Mouse (Mus musculus) T-helper 1 cell (primary cell): ENCODE measurements around the gene Mxra7.

Experiments used
- in situ Hi-C: fragments of 300-600 bp; cut with MboI, MseI; formaldehyde crosslinking; loops from one replicate; pipeline ENCODE4 v1.15.1; 2025; ENCODE audit warnings: high pct_unique_total_duplicates

Gene Mxra7

DNA sequence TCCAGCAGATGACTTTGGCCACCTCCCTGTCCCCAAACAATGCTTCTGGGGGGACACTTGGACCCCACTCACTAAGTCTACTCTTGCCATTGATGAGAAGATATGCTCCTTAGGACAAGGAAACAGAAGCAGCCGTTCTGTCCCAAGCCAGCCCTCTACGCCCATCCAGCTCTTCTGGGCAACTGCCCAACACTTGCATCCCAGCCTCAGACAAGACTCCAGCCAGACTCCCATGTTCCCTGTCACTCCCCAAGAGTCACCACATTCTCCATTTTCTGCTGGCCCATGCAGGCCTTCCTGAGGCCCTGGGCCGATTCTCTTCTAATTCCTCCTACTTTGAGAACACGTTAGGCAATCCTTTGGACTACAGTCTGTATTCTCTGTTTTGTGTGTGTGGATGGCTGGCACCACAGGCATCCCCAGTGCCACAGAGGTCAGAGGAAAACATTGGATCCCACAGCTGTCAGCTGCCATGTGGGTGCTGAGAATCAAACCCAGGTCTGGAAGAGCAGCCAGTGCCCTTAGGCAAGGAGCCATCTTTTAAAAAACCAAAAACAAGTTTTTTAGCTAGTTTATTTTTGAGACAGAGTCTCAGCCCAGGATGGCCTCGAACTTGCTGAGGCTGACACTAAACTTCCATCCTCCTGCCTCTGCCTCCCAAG, 7.8 kb downstream of the Mxra7 start:
- in situ Hi-C loops = no loop called here

DNA sequence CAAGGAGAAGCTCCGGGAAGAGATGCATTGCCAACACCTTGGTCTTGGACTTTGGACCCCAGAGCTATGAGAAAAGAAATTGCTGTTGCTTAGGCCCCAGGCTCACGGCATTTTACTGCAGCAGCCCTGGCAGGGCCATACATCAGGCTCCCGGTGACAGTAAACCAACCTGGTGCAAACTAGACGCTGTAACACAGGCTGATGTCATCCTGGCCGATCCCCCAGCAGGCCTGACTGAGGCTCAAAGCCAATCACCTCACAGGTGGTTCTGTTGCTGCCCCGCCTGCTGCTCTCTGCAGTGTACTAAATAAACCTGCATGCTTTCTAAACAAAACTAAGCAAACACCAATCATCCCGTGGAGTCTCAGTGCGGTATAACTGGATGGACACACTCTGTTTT, 9.1 kb downstream of the Mxra7 start:
- in situ Hi-C loops = no loop called here

DNA sequence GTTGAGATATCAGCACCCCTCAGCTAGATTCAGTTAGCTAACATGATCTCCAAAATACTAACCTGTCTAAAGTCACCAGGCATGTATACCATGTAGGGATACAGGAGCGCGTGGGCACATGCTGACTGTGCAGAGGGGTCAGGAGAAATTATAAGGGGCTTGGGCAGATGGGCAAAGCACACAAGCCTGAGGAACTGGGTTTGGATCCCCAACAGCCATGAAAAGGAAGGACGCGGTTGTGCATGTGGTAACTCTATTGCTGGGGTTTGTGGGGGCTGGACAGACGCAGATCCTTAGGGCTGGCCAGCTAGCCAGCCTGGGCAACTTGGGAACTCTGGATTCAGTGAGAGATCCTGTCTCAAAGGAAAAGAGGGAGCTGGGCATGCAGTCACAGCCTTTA, 10.3 kb downstream of the Mxra7 start:
- in situ Hi-C loops = no loop called here

DNA sequence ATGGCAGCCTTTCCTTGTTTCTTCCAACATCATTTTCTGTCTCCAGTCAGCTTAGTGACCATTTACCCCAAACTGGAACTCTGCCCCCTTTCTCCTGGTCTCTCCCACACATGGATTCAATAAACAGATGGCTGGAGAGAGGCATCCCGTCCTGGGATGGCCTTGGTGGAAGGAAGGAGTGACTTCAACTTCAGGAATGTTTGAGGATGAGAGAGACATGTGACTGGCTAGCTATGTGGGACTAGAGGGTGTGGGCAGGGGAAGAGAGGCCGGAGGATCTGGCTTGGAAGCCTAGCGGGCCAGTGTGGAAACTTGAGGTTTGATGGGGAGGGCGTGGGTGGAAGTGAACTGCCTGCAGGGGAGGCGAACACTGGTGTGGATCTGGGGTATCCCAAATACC, 11.1 kb downstream of the Mxra7 start:
- in situ Hi-C loops = no loop called here

DNA sequence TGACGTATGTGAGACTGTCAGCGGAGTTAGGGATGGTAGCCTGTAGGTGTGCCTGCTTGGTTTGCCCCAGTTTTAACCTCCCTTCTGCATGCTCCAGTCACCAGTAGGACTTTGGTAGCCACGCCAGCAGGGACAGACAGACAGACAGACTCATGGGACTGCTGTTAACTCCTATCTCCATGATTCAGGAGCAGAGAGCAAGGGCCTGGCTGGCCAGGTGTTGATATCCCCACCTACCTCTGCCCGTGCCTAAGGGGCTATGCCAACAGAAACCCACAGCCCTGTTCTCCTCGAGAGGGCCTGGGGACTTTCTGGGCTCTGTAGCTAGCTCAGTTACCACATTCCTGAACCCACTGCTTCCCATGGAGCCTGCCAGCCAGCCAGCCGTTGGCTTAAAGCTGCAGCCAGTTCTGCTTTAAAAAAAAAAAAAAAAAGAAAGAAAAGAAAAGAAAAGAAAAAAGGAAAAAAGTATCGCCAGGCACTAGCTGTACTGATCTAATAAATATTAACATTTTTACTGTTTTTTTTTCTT, 12.9 kb downstream of the Mxra7 start:
- in situ Hi-C loops = no loop called here

DNA sequence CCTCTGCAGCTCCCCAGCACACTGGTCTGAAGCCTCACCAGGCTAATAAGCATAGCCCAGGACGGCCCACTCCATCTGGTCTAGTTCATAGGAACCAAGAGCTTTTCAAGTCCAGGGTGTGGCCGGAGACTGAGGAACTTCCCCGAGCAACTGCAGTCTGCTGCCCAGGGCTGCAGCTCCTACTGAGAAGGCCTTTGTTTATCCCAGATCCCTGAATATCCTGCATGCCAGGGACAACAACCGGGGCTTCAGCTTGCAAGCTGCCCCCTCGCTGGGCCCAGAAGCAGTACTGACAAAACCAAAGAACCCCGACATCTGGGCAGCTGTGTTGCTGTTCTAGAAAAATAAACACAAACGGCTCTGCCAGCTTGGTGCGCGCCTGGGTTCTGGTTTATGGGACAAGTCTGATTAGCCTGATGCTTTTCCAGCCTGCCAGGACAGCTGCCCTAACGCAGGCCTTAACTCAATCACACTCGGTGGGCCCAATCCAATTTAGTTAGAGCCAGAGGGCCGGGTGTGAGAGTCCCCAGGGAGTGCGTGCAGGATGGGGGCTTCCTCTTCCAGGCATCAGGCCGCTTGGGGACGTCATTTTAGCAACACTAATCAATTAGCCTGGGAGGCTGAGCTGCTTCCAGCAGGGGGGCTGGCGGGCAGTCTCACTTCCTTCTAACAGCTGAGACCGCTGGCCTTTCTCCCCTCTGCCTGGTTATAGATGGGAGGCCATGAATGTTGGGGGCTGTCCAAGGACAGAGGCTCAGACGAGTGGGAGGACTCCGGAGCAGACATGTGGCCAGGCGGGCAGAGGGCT, 13.6 kb downstream of the Mxra7 start:
- in situ Hi-C loops = no loop called here

DNA sequence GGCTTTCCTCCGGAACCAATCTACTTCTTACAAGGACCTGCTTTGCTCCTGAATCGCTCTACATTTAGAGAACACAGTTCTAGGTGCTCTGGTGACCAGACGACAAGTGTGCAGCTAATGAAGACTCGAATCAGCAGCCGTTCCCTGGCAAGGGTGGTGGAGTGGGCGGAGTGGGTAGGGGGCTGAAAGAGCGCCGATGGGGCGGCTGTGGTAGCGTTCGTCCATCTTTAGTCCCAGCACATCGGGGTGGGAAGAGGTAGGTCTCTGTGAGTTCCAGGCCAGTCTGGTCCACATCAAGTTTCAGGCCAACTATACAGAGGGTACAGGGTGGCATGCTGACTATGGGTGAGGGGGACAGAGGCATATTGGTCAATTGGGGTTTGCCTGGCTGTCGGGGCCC, 14.2 kb downstream of the Mxra7 start:
- in situ Hi-C loops = no loop called here

DNA sequence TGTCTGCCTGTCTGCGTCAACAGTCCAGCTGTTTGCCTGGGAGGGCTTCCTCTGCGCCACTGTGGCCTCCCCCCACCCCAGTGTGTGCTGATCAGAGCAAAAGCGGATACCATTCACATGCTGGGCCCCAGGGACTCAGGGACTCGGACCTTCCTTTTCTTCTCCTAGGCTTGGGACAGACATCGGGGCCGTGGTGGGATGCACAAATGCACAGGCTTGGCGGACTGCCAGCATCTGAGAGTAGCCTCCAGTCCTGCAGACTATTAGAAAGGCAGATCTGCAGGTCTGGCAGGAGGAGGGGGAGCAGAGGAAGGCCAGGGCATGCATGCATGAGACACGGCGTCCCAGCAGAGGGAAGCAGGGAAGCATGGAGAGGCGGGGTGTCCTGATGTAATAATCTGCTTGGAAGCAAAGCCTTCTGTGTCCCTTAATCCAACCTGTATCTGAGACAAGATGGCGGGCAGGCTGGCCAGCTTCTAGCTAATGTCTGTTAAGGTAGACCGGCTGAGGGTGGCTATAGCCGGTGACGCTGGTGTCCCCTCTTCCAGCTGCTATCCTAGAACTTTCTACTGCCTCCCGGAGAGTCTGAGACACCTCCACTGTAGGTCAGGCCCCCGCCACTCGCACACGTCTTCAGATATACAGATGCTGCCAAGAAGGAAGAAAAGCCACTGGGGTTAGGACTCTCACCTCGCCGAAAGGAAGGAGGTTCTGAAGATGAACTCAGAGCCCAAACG, 14.9 kb downstream of the Mxra7 start:
- in situ Hi-C loops = no loop called here

DNA sequence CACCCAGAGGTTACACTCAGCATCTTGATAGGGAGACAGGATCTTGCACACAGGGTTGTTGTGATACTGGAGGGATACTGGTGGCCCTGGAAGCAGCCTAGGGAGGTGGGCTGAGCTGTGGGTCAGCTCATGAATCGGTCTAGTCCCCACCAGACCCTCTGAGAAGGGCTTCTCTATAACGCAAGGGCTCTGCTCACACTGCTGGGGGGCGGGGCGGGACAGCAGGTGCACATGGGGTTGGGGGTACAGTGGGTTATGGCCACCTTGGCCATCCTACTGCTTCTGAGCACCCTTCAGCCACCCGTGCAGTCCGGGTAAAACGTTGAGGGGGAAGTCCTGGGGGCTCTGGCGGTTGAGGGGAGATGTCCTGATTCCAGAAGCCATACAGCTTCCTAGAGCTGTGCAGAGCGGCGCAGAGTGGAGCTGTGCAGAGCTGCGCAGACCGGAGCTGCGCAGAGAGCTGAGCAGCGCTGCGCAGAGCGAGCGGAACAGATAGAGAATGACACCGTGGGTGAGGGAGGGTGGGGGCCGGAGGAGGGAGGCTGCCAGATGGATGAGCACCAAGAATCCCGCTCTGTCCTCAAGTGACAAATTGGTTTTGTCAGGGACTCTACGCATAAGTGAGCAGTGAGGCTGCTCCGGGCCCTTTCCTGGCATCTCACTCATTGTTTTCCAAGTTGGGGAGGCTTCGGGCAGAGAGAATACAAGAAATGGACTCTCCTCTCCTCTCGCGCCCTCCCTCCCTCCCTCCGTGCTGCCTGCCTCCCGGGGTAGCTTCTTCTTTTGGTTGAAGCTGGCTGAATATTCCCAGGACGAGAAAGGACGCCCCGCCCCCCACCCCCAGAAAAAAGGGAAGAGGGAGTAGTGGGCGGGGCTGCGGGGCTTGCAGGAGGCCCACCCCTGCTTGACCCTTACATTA, 16.6 kb downstream of the Mxra7 start:
- in situ Hi-C loops = no loop called here

DNA sequence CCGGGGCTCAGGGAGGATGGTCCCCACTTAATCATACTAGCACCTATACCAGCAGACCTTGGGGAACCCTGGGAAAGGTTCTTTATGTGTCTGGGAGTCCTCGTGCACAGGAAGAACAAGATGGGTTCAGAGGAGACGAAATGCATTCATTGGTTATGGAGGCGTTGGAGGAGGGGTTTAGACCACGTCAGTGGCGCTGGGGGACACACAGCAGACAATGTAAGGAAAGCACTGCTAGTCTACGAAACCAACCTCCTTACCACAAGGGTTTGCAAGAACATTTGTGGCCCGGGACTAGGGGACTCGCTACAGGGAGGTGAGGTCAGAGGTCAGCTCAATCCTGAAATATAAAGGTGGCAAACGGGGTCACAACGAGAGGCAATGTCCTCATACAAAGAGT, 17.3 kb downstream of the Mxra7 start:
- in situ Hi-C loops = no loop called here

DNA sequence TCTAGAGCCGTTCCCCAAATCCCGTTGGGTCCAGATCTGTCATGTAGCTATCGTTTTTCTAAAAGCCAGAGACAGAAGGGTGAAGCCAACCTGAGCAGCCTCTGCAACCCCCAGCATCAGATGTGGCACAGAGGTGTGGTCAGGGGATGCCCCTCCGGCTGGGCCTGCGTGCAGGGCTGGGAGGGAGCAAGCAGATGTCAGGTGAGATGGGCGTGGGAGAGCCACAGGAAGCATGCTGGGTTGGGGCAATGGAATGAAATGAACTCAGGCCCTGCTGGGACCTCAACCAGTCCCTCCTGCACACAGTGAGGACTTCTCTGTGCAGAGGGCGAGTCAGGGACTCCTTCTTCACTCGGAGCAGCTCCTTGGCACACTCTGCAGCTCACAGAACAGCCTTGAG, 18.3 kb downstream of the Mxra7 start:
- in situ Hi-C loops = loop anchor here (5.0 kb wide), 1 partner anchor 162 kb away; no protein-coding TSS in a partner anchor

DNA sequence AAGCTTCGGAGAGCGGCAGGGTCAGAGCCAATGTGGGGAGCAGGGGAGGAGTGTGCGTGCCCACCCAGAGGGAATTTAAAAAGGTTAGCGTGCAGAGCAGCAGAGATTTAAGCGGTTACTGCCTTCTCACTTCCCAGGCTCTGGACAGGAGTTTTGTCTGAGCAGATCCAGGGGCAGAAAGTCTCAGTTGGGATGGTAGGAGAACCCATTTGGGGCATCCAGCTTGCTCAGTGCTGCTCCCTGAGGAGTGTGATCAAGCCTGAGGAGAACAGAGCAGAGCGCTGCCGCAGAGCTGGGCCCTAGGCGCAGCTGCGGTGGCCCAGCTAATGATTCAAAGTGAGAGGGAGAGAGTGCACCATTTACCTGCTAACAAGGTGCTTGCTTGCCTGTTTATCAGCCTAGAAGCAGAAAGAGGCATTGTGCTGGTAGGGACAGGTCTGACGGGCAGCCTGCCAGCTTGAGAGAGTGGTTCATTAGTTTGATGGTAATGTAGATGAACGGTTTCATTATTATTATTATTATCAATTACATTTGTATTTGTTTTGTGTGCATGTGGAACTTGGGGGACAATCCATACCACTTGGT, 18.9 kb downstream of the Mxra7 start:
- in situ Hi-C loops = loop anchor here (5.0 kb wide), 1 partner anchor 162 kb away; no protein-coding TSS in a partner anchor

DNA sequence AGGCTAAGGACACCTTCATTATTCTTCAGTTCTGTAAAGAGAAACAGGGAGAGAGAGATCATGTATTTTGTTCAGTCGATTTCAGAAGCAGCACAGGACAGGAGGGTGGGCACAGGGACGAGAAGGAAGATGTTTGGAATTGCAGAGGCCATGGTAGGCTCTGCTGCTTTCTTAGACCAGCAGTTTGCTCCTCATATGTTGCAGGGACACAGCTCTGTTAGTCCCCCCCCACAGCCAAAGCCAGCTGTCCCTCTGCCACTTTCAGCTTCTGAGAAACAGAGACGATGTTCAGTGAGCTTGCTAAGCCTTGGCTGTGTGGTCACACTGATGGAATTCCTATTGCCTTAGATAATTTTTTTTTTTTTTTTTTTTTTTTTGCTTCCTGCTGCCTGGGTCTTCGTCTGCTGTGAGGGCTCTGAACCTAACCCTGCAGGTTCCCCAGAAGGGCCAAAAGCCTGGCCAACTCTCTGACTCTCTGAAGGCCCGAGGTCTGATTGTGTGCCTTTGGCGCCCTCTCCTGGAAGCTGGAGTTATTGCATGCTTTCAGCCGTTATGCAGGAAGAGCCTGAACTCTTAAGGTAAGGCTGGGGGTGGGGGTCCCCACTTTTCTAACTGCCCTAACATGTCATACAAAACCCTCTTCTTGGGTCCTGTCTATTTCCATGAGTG, 19.8 kb downstream of the Mxra7 start:
- in situ Hi-C loops = loop anchor here (5.0 kb wide), 1 partner anchor 161 kb away; no protein-coding TSS in a partner anchor

DNA sequence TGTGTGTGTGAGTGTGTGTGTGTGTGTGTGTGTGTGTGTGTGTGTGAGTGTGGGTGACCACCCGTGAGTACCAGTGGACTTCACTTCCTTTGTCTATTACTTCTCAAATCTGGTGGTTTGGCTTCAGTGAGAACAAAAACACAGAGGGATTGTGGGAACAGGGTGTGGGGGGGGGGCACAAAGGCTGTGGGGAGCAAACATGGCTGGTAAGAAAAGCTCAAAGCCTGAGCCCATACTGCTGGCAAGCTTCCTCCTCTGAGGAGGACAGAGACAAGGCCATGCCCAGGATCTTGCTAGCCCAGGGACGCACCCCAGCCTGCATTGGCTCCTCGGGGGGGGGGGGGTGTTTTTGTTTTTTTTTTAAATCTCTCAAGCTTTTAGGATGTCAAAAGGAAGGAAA, 20.3 kb downstream of the Mxra7 start:
- in situ Hi-C loops = loop anchor here (5.0 kb wide), 1 partner anchor 160 kb away; no protein-coding TSS in a partner anchor

DNA sequence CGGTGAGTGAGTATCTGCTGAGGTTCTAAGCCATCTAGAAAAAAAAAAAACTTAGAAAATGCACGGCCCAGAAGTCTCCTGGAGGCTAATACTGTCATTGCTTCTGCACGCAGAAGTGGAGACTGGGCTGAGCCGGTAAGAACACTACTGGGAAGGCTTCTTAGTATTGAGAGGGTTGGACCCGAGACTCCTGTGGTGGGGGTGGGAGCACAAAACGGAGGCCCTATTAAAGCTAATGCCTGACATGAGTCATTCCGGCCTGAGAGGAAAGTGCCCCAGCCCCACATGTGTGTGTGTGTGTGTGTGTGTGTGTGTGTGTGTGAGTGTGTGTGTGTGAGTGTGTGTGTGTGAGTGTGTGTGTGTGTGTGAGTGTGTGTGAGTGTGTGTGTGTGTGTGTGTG, 20.7 kb downstream of the Mxra7 start:
- in situ Hi-C loops = loop anchor here (5.0 kb wide), 1 partner anchor 160 kb away; no protein-coding TSS in a partner anchor

DNA sequence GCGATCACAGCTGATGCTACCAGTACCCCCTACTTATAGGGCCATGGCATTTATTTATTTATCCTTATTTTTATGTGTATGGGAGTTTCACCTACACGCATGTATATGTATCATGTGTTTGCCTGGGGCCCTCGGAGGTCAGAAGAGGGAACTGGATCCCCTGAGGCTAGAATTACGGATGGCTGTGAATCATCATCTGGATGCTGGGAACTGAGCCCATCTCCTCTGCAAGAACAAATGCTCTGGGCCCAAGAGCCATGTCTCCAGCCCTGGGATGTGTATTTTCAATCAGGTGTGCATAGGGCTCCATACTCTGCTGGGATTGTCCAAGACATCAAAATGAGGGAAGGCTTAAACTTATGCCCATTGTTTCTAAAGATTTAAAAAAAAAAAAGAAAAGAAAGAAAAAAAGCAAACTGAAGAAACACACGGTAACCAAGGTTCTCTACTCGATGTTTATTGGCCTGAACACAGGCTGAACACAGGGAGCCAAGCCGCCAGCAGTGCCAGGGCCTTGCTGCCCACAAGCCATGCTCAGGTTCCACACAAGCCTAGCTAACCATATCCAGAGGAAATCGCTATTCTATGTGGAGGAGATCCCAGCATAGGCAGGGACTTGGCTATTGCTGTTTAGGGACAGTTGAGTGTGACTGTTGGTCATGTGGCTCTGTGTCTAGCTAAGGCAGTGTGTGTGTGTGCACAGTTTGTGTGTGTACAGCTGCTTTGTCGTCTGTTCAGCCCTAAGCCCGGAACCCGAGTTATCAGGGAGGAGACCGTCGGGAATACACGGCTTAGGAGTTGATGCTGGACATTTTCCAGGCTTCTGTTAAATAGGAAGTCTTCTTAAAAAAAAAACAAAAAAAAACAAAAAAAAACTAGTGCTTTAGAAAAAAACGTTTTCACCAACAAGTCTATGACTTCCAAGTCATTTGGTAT, 21.4 kb downstream of the Mxra7 start:
- in situ Hi-C loops = loop anchor here (5.0 kb wide), 1 partner anchor 159 kb away; no protein-coding TSS in a partner anchor

DNA sequence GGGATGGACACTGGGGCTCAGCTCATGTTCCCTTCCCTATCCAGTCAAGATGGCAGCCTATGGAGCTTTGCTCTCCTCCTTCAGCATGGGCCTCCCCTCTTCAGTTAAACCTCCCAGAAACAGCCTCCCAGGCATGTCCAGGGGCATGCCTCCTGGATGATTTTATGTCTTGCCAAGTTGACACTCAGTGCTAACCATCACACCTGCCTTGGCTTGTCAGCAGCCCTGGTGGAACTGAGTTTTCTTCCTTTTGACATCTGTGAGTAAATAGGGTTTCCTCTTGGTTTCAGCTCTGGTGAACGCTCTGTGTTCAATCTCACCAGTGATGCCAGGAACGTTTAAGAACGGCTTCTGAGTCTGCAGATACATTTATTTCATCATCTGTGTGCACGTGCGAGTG, 25.1 kb downstream of the Mxra7 start:
- in situ Hi-C loops = no loop called here

DNA sequence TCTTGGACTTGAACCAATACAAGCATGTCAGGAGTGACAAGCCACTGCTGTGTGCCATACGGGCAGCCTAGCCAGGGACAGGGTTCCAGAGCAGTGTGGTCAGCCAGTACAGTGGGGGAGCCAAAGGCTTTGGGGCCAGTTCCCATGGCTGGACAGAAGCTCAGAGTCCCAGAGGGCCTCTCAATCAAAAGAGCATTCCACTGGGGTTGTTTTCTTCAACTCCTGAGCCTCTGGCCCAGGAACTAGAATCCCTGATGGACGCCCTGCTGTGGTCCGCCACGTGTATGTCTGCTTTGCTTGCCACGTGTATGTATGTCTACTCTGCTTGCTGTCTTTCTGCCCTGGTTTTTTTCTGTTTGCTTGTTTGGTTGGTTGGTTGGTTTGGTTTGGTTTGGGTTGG, 26.7 kb downstream of the Mxra7 start:
- in situ Hi-C loops = no loop called here

DNA sequence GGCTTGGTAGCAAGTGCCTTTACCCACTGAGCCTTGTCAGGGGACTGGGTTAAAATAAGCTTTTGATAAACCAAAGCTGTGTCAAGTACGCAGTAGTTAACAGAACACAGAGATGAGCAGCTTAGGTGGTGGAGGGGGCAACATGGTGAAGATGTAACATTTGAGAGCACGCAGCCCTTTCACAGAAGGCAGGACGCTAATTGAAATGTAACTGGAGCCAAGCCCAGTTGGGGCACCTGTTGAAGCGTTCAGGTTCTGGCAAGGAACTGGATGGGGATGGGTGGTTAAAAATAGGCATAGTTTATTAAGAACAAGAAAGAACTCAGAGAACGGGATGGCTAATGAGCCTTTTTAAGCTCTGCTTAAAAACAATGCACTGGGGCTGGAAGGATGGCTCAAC, 28.5 kb downstream of the Mxra7 start:
- in situ Hi-C loops = no loop called here
